Mouse (Mus musculus) heart, embryonic 13.5 days (tissue): ENCODE results near the gene Acadm. TPM values are rescaled to one million over a fixed set of nuclear protein-coding genes. Genes with fewer than 3 reads are reported as not detected.

Experiments
- ATAC-seq: fragments of 200-750 bp; cut with Nextera tagmentation; 2 replicates; pipeline ENCODE4 v1.8.0; 2017; ENCODE audit warnings: moderate TSS enrichment; ENCODE audit not compliant: insufficient number of reproducible peaks, low FRiP score, low TSS enrichment; ENCODE audit errors: extremely low read depth
- H3K27ac ChIP-seq: fragments of 300-500 bp; sonication (generic); replicated peaks from 2 replicates; pipeline ENCODE4 v1.5.1; 2015; ENCODE audit warnings: moderate library complexity, mild to moderate bottlenecking, inconsistent platforms
- H3K27me3 ChIP-seq: fragments of 300-500 bp; sonication (generic); replicated peaks from 2 replicates; pipeline ENCODE4 v1.6.1; 2015; ENCODE audit warnings: mild to moderate bottlenecking, inconsistent platforms
- H3K36me3 ChIP-seq: fragments of 300-500 bp; sonication (generic); 2 replicates; pipeline ENCODE4 v1.6.1; 2015; ENCODE audit warnings: mild to moderate bottlenecking, inconsistent platforms
- H3K4me1 ChIP-seq: fragments of 300-500 bp; sonication (generic); 2 replicates; pipeline ENCODE4 v1.6.1; 2015; ENCODE audit warnings: inconsistent platforms
- H3K4me2 ChIP-seq: fragments of 300-500 bp; sonication (generic); 2 replicates; pipeline ENCODE4 v1.6.1; 2015; ENCODE audit warnings: inconsistent platforms, mild to moderate bottlenecking, moderate library complexity
- H3K4me3 ChIP-seq: fragments of 300-500 bp; sonication (generic); 2 replicates; pipeline ENCODE4 v1.5.1; 2015; ENCODE audit warnings: moderate library complexity, mild to moderate bottlenecking, inconsistent platforms
- H3K9ac ChIP-seq: fragments of 300-500 bp; sonication (generic); 2 replicates; pipeline ENCODE4 v1.6.1; 2015; ENCODE audit warnings: inconsistent platforms, mild to moderate bottlenecking, moderate library complexity
- H3K9me3 ChIP-seq: fragments of 300-500 bp; sonication (generic); 2 replicates; pipeline ENCODE4 v1.6.1; 2016; ENCODE audit warnings: inconsistent platforms
- WGBS: fragments of 180-500 bp; shearing (Covaris S2); methylation state at CpG from one replicate; pipeline ENCODE4 v1.1.7; 2015; ENCODE audit warnings: mixed read lengths; 5-methylcytosine and 5-hydroxymethylcytosine counted together
- polyA plus RNA-seq: library from polyadenylated mRNA; unstranded; fragments of >200 nt; fragmentation: Nextera tagmentation; extraction: Ambion mirVana; gene quantifications from 2 replicates; pipeline ENCODE4 v1.2.1, GENCODE M21; 2015

The Acadm gene
- polyA plus RNA-seq, 1 experiment from 2014 or later, result 179 TPM

DNA sequence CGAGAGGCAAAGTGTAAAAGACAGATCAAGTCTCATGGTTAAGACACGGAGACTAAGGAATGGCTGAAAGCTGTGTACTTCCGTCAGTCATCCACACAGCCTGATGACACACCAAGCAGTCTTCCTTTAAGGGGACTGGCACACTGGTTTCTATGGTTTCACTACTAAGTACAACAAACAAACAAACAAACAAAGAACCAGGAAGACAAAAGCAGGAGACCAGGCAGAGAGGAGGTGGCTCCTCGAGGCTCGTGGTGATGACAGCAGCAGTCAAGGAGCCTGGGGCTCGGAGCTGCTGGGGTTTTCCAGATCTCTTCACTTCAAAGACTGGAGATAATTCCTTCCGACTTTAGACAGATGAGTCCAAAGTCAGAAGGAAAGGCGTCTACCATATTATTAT, 4.4 kb downstream of the Acadm start:
- ATAC-seq, result no peak
- Histone ChIP-seq H3K4me1 (peaks cover 47% of the 10 kb centered on the region), H3K36me3 (peaks cover 65% of the 10 kb centered on the region), H3K4me2 (no peak overlapping the region), H3K9me3 (no peaks in the 10 kb centered on the region), H3K27ac (no peak overlapping the region), H3K4me3 (no peak overlapping the region), H3K9ac (no peak overlapping the region), H3K27me3 (no peaks in the 10 kb centered on the region)
- WGBS, result 60% methylated on average over 8 of the region's 8 CpGs

DNA sequence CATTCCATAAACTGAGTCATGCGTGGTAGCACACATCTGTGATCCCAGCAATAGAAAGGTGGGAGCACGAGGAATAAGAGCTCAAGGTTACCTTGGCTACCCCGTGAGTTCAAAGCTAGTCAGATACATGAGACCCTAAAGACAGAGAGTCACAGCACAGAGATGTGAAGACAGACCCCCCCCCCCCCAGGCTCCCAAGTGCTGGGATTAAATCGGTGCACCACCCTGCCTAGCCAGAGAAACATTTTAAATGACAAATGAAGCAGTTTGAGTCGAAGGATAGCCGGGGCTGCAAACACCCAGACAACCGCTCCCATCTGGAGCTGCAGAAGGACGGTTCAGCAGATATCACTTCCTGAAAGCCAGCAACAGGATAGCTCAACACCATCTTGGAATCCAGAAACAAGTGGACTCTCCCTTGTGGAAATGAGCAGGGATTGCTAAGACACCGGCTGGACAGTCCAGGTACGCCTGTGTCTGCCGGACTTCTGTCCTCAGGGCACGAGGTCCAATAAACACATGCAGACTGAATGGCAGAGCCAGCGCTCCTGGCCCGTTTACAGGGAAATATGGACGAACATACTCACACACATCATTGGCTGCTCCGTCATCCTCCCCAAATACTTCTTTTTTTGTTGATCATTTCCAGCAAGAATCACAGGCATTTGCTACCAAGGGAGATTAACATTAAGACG, 7.2 kb downstream of the Acadm start:
- no peak overlapping the region for H3K9ac ChIP-seq
- H3K36me3 ChIP-seq, result peaks cover 91% of the 10 kb centered on the region
- H3K27me3 ChIP-seq, result no peaks in the 10 kb centered on the region
- ATAC-seq, result no peak
- H3K4me3 ChIP-seq, result no peak overlapping the region
- H3K4me2 ChIP-seq, result no peak overlapping the region
- H3K27ac ChIP-seq, result peak overlapping the region; percentile 98; the same call in 1 of the 2 replicates
- 85% methylated on average over 17 of the region's 17 CpGs for WGBS
- H3K9me3 ChIP-seq, result no peaks in the 10 kb centered on the region
- peaks cover 35% of the 10 kb centered on the region for H3K4me1 ChIP-seq

DNA sequence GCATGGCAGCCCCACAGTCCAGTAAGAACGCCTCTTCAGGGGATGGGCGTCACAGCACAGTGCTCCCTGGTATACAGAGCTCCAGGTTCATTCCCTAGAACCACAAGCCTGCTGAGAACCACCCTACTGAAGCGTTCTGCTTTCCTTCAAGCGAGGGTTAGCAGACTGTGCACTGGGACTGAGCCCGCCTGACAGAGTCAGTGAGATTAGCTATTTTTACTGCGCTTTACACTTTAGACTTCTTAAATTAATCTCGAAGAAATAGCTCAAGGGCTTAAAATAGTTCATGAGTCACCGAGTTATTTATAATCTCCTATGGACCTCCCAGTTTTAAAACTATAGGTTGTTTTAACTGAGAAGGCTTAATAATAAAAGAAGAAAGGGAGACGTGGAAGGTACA, 8.6 kb downstream of the Acadm start:
- Histone ChIP-seq H3K36me3 (peaks cover 94% of the 10 kb centered on the region), H3K27me3 (no peaks in the 10 kb centered on the region), H3K4me2 (peak overlapping the region; percentile 38), H3K9ac (peak overlapping the region; percentile 56; the same call in 1 of the 2 replicates), H3K9me3 (no peaks in the 10 kb centered on the region), H3K27ac (peak overlapping the region; percentile 98), H3K4me3 (no peak overlapping the region), H3K4me1 (peaks cover 25% of the 10 kb centered on the region)
- ATAC-seq, result peak; percentile 54; the same call in 1 of the 2 replicates
- WGBS, result 34% methylated on average over 9 of the region's 9 CpGs

GRCm38 (mm10) chr3:153932461-153932860, 12.0 kb downstream of the Acadm start:
- Histone ChIP-seq H3K27me3 (no peaks in the 10 kb centered on the region), H3K36me3 (peaks cover 92% of the 10 kb centered on the region), H3K4me3 (no peak overlapping the region), H3K4me2 (no peak overlapping the region), H3K9ac (no peak overlapping the region), H3K27ac (no peak overlapping the region), H3K4me1 (peaks cover 17% of the 10 kb centered on the region), H3K9me3 (no peaks in the 10 kb centered on the region)
- 85% methylated on average over 5 of the region's 5 CpGs for WGBS
- no peak for ATAC-seq

- Histone ChIP-seq H3K27me3 (no peaks in the 10 kb centered on the region), H3K36me3 (peaks cover 97% of the 10 kb centered on the region), H3K4me1 (no peaks in the 10 kb centered on the region), H3K27ac (no peak overlapping the region), H3K9ac (no peak overlapping the region), H3K4me2 (no peak overlapping the region), H3K9me3 (no peaks in the 10 kb centered on the region), H3K4me3 (no peak overlapping the region)
- ATAC-seq, result no peak
- WGBS, result 87% methylated on average over 11 of the region's 11 CpGs
Observed at GRCm38 (mm10) chr3:153929526-153929925, 14.9 kb downstream of the Acadm start.

- Histone ChIP-seq H3K36me3 (peaks cover 93% of the 10 kb centered on the region), H3K27ac (no peak overlapping the region), H3K9ac (no peak overlapping the region), H3K4me3 (no peak overlapping the region), H3K27me3 (no peaks in the 10 kb centered on the region), H3K4me2 (no peak overlapping the region), H3K4me1 (no peaks in the 10 kb centered on the region), H3K9me3 (no peaks in the 10 kb centered on the region)
- ATAC-seq, result no peak
- WGBS, result 85% methylated on average over 7 of the region's 7 CpGs
Observed at GRCm38 (mm10) chr3:153926333-153926732, 18.1 kb downstream of the Acadm start.

DNA sequence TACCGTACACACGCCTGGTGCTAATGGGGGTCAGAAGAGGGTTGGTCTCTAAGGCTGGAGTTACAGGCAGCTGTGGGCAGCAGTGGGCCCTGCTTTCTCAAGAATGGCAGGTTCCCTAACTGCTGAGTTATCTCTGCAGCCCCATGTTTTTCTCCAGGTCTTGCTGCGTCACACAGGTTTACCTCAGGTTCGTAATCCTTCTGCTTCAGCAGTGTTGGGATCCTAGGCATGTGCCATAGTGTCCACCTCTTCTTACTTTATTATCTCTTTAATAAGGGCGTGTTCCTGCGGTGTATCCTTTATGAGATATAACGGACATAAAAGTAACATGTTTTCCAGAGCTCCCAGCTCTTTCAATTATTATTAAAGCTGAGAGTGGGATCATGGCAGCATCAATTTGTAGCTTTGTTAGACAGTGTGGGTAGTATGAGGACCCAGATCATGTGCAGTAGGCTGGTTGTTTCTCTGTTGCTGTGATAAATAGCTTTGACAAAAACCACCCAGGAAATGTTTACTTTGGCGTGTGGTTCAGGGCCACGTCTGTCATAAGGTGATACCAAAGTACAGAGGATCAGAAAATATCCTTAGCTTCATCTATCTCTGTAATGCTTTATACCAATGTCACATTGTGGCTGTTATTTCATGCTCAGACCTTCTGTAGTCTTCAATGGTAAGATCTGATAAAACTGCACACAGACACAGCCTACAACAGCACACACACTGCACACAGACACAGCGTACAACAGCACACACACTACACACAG, 23.1 kb downstream of the Acadm start:
- ATAC-seq, result no peak
- no peak overlapping the region for H3K9ac ChIP-seq
- WGBS, result 90% methylated on average over 10 of the region's 10 CpGs
- H3K36me3 ChIP-seq, result peaks cover 58% of the 10 kb centered on the region
- H3K4me3 ChIP-seq, result no peak overlapping the region
- no peaks in the 10 kb centered on the region for H3K27me3 ChIP-seq
- H3K27ac ChIP-seq, result no peak overlapping the region
- H3K4me2 ChIP-seq, result no peak overlapping the region
- H3K9me3 ChIP-seq, result no peaks in the 10 kb centered on the region
- H3K4me1 ChIP-seq, result no peaks in the 10 kb centered on the region

DNA sequence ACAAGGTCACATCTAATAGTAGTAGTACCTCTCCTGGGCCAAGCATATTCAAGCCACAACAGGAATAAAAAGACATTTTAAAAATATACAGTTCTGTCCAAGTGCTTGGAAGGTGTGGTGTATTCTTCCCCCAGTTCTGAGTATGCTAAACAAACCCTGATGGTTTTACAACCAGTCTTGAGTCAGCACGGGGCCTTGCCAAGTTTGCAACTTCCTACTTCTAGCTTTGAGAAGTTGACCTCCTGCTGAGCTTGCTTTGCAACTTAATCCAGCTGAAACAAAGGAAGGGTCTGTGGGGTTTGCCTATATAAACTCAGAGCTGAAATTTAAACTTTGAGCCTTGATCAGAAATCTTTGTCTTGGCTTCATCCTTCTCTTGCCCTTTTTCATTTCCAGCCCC, 27.2 kb downstream of the Acadm start:
- Histone ChIP-seq H3K9me3 (no peaks in the 10 kb centered on the region), H3K4me3 (no peak overlapping the region), H3K27ac (no peak overlapping the region), H3K27me3 (no peaks in the 10 kb centered on the region), H3K9ac (no peak overlapping the region), H3K36me3 (peaks cover 22% of the 10 kb centered on the region), H3K4me2 (no peak overlapping the region), H3K4me1 (peaks cover 8% of the 10 kb centered on the region)
- no peak for ATAC-seq
- WGBS, result 13% methylated on average over 1 of the region's 1 CpGs

- Histone ChIP-seq H3K9me3 (no peaks in the 10 kb centered on the region), H3K9ac (peak overlapping the region; percentile 97), H3K4me3 (peak overlapping the region; percentile 79), H3K4me2 (peak overlapping the region; percentile 95), H3K27me3 (no peaks in the 10 kb centered on the region), H3K36me3 (peaks cover 30% of the 10 kb centered on the region), H3K27ac (peak overlapping the region; percentile 94), H3K4me1 (peaks cover 40% of the 10 kb centered on the region)
- no peak for ATAC-seq
- 36% methylated on average over 6 of the region's 6 CpGs for WGBS
Observed at GRCm38 (mm10) chr3:153913510-153914243, 30.8 kb downstream of the Acadm start.

DNA sequence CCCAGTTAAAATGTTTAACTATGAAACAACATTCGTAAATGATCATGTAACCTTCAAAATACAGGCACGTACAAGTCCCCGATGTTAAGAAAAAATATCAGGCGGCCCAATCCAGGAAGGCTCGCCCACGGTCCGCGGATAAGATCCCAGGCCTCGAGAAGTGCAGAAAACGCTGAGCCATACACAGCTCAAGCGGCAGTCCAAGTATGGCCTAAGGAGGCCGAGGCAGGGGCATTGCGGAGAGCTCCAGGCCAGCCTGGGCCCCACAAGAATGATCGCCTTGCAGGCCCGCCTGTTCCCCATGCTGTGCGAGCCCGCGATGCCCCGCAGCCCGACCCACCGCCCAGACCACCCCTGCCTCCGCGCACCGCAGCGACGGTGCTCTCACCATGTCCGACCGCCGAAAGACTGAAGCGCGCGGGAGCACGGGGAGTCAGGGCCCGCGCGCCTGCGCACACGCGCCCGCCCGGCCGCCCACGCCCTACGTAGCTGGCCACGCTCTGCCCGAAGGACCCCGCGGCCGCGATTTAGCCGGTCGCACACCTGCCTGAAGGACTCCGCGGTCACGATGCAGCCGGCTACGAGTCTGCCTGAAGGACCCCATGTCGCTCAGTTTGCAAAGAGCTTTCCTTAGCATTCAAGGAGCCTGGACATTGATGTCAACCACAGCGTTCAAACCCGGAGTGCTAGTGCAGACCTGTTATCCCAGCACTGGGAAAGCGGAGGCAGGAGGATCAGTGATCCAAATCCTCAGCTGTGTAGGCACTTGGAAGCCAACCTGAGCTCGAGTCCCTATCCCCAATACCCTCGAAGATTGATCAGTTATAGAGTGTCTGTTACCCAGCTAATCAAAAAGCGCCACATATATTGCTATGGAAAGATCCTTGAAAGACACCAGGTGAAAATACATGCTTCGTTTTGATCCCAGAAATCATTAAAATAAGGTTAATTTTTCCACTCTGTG, 31.6 kb downstream of the Acadm start, which contains the start of gene Rabggtb:
Gene Rabggtb (minus strand): TSS at position 464 of the 964 bp plus-strand sequence.
- under 1% methylated on average over 65 of the region's 65 CpGs for WGBS
- Histone ChIP-seq H3K4me2 (peak within 1 kb of the TSS; percentile 95), H3K9ac (peak within 1 kb of the TSS; percentile 97), H3K27ac (peak within 1 kb of the TSS; percentile 94), H3K9me3 (no peaks in the 10 kb centered on the region), H3K4me3 (peak within 1 kb of the TSS; percentile 79), H3K36me3 (peaks cover 38% of the 10 kb centered on the region), H3K4me1 (peaks cover 49% of the 10 kb centered on the region), H3K27me3 (no peaks in the 10 kb centered on the region)
- peak; percentile 94 for ATAC-seq
